Mouse (Mus musculus) 416B (cell line): ENCODE results near the gene Polr3b.
A peak's percentile ranks its signal among the peaks of the same experiment; 100 is the strongest.

Experiments used
- DNase-seq: peaks from one replicate; pipeline ENCODE4 v3.0.0; 2011; ENCODE audit warnings: low read depth

Polr3b gene

DNA sequence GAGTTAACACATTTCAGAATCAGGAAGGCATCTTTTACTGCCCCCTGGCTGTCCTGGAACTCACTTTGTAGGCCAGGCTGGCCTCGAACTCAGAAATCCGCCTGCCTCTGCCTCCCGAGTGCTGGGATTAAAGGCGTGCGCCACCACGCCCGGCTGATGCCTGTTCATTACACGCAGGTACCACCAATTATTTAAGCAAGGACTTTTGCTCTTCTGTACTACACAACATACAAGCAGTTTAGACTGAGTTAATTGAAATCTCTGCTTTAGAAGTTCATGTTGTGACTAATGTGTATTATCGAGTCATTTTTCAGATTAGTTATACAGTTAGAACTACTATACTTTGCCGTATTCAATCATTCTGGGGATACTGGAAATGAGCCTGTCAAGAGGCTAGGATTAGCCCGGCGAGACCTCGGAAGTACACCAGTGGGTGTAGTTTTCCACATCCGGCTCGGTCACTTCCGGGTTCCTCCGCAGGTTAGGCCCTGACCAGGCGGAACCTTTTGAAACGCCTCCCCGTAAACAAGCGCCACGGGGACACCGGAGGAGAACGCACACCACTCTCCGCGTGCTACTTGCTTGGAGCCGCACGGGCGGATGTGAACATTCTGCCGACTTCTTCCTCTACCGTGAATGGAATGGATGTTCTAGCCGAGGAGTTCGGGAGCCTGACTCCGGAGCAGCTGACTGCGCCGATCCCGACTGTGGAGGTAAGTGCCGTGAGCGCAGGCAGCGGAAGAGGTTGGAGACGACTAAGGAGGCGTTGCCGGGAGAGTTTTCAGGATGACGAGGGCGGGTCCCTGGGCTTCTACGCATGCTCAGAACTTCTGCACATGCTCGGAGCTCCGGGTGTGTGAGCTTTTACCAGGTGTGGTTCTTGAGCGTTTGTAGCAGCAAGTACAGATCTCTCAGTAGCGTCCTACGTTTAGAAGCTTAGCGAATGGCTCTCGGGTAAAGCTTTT is at the start of gene Polr3b:
TSS of gene Polr3b (plus strand) at position 467 of the 965 bp plus-strand sequence.
- DNase-seq = peak; percentile 98

DNA sequence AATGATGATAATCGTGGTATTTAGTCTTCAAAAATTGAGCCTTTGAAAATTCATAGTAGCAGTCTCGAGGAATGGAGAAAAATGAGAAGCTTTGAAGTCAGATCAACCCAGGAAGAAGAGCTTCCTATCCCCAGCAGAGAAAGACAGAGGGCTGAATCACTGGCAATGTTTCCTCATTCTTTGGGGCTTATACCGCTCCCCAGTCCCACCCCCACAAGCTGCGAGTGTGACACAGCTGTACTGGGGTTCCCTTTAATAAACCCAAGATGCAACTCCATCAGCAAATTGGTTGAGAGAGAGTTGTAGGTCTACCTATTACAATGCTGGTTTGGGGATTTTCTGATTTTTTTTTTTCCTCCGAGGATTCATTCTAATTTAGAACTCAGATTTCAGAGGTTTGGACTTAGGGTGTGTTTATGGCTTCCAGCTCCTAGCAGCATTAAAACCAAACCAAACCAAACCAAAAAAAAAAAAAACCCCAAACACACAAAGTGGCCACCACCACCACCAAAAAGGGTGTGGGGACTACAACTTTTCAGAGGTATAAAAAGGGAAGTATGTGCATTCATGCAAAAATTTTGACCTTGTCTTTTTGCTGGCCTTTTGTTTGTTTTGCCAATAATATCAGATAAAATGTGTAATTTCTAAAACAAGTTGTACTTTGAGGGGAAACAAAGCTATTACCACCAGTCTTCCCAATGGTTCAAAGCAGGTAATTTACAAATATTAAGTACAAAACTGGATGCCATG is 48.2 kb upstream of the Polr3b start:
- peak; percentile 71 for DNase-seq

DNA sequence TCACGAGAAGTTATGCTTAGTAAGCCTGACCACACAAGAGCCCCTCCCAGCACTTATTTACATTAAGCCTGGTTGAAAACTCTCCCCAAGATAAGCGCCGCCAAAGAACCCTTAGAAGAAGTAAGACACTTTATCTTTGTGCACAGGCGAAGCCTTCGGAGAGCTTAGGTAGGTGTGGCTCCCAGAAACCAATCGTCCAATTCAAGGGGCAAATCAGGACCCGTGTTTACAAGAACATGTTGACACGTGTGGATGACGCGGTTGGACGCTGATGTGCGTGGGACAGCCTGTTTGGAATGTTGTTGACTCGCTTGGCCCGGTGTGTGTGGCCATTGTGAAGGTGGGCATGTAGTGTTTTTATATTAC is 46.1 kb upstream of the Polr3b start:
- DNase-seq = peak; percentile 97

DNA sequence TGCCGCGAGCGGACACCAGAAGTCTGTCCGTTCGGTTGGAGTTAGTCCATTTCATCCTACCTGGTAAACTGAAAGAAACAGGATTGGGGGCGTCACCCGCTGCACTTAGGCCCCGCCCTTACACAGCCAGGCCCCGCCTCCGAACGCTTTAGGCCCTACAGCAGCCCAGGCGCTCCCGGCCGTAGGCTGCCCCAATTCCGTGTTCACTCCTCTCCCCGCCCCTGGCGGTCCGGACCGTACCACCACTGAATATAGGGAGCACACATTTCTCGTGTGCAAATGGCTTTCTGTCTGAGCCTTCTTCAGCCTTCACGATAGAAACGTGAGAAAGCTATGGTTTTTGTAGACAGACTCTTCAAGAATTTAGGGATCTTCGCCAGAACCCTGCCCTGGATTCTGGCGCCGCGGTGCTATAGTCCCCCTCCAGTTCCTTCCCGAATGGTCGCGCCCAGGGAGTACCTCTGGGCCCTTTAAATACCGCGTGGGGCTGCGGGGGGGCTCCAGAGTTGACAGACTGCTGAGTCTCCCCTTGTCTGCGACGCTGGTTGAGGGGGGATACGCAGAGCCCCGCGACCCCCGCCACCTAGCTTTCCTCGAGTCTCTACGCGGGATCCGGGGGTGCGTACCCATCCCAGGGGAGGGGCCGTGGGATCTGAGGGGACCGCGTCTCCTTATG is 45.6 kb upstream of the Polr3b start, which contains the start of gene Tcp11l2:
TSS of gene Tcp11l2 (plus strand) at position 232 of the 676 bp plus-strand sequence.
- DNase-seq = peak; percentile 97

DNA sequence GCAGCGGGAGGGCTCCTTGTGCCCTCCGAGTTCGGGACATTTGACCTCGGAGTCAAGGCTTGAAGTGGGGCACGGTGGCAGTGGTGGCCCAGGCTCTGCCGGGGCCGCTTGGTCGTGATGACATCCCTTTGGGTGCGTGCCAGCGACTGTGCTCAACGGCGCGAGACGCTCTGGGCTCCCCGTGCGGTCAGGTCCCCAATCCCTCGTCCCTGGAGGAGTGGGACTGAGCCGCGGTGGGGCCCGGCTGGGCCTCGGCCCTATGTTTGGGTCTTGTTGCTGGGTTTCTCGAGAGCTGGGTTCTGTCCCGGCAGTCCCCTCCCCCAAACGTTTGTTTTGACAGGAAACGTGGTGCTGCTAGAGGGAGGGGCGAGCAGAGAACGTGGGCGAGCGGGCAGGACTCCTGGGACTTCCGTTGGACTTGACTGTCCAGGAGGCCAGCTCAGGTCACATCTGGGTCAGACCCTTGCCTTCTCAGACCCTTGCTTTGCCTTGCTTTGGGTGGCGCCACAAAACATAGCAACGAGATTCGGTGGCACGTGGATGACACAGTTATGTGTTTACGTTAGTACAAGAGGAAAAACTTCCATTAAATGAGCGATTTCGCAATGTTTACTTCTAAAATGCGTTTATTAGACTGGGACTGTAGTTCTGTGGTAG is 44.9 kb upstream of the Polr3b start:
- DNase-seq = peak; percentile 87

DNA sequence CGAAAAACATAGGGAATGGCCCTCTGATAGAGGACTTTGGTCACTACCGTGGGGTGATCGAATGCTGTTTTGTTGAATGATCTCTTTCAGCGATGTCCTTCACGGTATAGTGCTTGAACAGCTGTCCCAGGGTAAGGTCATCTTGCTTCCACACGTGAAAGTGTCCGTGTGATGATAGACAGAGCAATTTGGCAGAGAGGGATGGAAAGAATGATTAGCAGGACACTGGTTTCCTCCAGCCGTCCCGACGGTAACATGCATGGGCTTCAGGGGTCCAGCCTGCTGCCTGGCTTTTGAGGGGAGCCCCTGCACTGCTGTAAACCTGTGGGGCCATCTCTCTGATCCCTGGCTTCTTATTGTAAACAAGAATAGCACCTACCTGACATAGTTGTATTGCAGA is 43.4 kb upstream of the Polr3b start:
- DNase-seq = no peak

DNA sequence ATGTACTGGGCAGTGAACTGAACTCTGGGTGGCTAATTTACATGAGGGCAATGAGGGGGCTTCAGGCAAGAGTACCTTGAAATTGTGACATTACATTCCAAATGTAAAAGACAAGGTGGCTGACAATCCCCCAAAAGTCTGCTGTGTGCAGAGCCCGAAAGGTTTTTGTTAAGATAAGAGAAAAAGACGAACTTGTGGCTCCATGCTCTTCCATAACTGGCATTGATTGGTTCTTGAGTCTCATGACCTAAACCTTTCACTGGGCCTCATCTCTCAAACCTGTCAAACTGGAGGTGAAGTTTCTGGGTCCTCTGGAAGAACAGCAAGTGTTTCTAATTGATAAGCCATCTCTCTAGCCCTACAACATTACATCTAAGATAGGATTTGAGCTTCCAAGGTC is 42.6 kb upstream of the Polr3b start:
- no peak for DNase-seq

DNA sequence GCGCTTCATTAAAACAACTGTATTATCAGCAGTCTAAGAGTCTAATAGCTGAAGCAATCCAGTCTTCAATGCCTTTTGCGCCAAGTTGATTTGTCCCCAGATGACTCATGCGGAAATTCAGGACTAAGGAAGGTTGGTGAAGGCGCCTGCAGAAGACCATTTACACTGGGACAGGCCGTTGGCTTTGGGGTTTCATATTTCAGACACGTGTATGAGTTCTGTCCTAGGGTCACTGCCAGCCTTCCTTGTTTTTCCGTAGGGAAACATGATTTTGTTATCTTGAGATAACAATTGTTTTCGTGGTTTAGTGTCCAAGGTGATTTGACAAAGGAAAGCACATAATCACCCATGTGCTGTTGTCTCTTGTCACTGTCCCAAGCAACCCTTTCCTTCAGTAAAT is 40.9 kb upstream of the Polr3b start:
- peak; percentile 61 for DNase-seq

DNA sequence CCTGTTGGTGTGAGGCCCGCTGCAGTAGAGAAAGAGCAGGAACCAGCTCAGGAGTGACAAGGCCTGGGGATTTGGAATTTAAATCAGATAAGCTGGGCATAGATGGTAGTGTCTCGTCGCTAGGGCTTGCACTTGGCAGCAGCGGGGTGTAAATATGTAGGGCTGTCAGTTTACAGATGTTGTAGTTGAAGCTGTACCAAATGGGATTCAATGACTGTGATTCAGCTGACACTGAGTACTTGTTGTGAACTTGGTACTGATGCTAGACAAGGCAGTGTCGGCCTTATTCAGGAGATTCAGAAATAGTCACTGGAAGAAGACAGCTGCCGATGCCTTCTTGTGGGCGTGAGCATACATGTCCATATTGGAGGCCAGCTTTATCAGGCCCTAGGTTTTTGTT is 39.9 kb upstream of the Polr3b start:
- DNase-seq = no peak

DNA sequence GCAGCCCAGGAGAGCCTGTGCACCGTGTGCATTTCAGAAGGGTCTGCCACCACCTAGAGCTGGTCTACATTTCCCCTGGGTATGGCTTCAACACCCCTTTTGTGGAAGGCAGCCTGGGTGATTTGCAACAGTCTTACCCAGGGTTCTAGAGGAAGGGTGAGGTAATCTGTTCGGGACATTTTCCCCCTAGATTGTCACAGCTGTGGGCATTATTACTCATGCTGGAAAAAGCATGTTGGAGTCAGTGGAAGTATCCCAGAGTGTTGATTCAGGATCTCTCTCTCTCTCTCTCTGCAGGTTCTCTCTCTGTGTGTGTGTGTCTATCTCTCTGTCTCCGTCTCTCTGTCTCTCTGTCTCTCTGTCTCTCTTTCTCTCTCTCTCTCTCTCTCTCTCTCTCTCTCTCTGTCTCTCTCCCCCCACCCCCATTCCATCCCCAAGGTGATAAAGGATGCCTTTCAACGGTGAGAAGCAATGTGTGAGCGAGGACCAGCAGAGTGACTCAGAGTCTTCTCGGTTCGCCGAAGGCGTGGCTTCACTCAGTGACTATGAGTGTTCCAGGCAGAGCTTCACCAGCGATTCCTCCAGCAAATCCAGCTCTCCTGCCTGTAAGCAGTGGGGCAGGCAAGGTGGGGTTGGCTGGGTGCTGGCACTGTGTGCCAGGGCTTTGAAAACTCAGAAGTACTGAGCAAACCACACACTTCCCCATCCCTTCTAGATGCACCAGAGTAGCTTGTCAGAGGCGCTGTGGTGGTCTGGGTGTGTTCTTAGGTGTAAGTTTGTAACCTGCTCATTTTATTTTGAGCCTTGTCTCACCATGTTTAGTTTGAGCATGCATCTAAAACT is 37.4 kb upstream of the Polr3b start:
- DNase-seq = no peak

DNA sequence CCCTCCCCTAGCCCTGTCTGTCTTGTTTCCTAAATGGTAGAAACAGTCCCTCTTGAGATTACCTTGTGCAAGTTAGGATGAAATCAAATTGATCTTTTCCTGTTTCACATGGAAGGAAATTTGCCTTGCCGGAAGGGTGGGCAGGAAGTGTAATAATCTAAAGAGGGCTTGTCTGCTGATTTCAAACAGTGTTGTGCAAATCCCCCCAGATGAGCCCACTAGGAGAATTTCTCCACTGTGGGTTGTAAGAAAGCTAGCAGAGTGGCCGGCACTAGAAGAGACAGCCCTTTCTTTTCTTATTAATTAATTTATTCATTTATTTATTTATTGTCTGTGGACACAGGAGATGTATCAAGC is 36.8 kb upstream of the Polr3b start:
- no peak for DNase-seq

DNA sequence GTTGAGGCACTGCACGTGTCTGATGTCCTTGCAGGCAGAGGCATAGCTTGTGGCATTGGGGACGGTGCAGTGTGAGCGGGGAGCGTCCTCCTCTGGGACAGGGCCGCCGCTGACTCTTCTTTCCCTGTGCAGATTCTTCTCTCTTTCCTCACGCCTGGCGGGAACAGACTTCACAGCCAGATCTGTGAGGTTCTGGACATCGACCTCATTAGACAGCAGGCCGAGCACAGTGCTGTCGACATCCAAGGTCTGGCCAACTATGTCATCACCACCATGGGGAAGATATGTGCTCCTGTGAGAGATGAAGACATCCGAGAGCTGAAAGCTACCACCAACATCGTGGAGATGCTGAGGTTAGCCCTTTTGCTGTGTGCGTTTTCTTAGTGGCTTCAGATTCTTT is 31.1 kb upstream of the Polr3b start:
- no peak for DNase-seq

DNA sequence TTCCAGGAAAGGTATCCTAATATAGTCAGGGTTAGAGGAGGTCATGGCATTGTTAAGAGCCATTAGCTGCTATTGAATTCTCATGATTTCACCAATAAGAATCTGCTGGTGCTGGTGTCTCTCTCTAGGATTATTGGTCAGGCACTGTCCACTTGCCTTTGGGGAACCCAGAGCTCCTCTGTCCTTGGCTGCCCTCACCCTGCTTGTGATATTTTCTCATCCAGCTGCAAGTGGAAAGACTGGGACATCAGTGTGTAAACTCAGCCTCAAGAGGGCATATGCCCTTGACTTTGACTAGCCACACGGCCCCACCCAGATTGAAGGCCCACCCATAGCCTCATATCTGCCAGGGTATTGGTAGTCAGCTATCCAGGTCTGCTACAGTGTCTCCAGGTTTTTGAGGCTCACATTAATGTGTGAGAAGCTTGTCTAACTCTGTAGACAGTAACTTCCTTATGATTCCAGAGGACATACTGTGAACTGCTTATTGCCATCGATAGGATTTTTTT is 30.4 kb upstream of the Polr3b start:
- no peak for DNase-seq

DNA sequence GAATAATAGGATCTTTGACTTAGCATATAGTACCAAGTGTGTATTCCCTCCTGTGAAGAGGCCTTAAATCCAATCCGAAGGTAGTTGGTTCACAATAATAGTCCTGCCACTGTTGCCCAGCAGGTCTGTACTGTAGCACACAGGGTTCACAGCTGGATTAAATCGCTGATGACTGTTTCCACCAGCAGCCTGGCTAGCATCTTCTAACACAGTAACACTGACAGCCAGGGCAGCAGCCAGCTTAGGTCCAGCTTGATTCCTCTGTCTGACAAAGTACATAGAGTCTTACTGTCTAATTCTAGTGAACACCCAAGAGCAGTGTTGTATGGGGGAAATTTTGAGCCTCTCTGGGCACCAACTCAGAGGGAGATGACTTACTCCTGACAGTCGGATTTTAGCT is 29.3 kb upstream of the Polr3b start:
- no peak for DNase-seq

DNA sequence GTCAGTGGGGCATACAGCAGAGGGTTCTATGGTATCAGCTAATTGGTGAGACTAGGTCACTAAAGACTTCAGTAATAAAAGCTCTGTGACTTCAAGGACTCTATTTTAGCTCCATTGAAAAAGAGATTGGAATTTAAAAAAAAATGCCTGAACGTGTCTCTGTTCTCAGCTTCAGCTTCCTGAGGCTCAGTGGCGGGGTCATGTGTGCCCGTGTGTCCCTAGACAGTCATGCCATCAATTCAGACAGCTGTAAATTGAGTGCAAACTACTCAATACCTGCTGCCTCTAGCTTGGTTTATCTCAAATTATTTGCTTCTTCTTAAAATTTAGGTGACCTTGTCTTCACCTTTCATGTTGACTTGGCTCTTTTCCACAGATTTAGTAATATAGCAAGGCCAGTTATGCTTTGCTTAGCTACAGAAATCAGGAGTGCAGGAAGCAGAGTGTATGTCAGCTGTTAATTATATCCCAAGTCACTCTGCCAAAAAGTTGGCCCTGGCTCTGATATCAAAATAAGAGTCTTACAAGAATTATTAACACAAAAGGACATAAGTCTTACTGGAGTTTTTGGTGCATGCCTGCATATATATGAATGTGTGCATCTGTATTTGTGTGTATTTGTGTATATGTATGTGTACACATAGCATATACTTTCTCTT is 24.8 kb upstream of the Polr3b start:
- peak; percentile 38 for DNase-seq

DNA sequence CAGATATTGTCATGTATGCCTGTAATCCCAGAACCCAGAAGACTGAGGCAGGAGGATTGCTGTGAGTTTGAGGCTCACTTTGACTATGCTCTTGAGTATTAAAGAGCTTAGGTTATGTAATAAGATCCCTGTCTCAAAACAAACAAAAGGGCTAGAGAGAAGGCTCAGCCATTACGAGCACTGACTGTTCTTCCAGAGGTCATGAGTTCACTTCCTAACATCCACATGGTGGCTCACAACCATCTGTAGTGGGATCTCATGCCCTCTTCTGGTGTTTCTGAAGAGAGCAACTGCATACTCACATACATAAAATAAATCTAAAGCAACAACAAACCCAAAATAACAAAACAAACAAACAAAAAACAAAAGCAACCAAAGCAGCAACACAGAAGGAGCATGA is 23.9 kb upstream of the Polr3b start:
- peak; percentile 35 for DNase-seq

DNA sequence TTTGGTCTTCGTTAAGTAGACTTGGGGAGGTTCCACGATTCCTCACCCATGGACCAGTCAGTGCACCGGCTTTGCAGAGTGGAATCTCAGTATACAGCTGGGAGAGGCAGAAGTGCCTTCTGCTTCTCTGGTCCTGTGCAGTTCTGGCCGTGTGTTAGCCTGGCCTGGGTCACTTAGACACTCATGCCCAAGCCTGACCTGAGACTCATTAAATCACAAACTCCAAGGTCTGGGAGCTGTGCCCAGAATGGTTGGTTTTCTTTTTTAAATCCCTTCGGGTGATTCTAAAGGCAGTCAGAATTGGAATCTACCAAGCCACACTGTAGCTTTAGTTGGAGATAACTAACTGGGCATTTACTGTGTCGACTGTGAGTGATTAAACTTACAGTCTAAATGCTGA is 22.0 kb upstream of the Polr3b start:
- DNase-seq = no peak

DNA sequence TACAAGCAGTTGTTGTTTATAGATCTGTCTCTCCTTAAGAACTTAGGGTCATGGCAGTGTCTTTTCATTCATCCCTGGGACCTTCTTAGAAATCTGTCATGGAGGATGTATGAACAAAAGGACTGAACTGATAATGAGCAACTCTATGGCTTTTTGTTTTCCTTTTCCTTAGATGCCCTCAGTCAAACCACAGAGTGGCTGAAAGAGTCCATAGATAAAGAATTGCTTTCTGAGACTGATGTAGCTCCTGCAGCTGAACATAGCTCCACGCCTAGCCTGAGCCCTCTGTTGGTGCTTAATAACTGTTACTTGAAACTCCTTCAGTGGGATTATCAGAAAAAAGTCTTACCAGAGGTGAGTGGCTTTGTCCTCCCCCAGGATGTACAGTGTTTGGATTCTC is 17.8 kb upstream of the Polr3b start:
- no peak for DNase-seq

DNA sequence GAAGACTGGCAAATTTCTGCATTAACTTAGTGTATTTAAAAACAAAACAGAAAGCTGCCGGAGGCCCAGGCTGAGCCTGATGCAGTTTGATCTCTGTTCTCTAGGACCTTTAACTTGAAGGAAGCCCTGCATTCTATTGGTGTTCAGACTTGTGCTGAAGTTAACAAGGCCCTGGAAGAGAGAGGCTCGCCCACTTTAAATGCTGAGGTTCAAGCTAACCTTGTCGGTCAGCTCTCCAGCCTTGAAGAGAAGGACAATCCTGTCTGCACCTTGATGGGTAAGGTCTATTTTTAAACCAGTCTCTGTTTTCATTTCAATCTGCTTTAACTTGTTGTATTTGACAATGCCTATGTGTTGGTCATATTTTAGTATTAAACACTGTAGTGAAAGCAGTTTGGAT is 13.7 kb upstream of the Polr3b start:
- DNase-seq = no peak

DNA sequence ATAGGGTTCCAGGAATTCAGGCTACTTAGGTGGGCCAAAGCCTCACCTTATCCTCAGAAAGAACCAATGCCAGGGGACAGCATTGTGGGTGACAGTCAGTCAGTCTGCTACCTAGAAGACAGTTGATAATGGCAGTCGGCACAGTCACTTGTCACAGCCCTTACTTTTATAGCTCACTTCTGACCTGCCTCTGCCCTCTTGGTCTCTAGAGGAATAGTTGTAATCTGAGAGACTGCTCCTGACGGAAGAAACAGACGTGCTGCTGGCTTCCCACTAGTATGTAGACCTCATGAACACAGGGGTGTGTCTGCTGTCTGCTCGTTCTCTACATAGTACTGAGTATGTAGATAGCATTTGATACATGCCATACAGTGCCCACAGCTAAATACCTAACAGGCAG is 11.8 kb upstream of the Polr3b start:
- DNase-seq = no peak

DNA sequence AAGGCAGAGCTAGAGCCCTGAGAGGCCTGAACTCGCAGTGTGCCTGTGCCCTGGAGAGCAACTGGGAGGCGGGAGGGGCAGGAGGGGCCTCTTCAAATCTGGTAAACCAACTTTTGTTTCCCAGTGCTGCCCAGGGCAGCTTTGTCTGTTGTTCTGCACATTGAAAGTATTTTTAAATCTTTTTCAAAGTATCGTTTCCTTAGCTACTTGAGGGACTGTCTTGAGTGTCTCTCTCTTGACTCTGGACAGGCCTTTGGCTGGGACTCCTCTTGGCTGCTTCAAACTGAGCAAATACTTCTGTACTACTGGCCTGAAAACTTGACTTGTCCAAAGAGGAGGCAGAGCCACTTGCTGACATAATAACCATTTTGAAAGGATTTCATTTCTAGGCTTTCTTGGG is 11.3 kb upstream of the Polr3b start:
- DNase-seq = no peak
